Mouse (Mus musculus): ENCODE measurements around the gene Gm21976. TPM values are rescaled to one million over a fixed set of nuclear protein-coding genes. Genes with fewer than 3 reads are reported as not detected.

Gene Gm21976
- total and polyA plus RNA-seq, 3 experiments: not detected

- no peak for DNase-seq
- no peak overlapping the region for H3K27ac ChIP-seq
- 55% methylated on average over 5 of the region's 5 CpGs for WGBS
- H3K27me3 ChIP-seq (ENCODE audit: control insufficient read depth, insufficient read depth, low read length): no peaks in the 10 kb centered on the region
- H3K36me3 ChIP-seq (ENCODE audit: control insufficient read depth, insufficient read depth, low read length): peaks cover 2% of the 10 kb centered on the region; the same call in 1 of the 2 replicates
- H3K9ac ChIP-seq (ENCODE audit: low read depth, low read length): no peak overlapping the region
- TF ChIP-seq POLR2A (IDR thresholded peaks at IDR 0.05; ENCODE audit: insufficient read depth, low read depth, low read length) (no peak), EP300 (IDR thresholded peaks at IDR 0.05; ENCODE audit: insufficient read depth, low read depth, low read length) (no peak), CTCF (IDR thresholded peaks at IDR 0.05) (no peak)
- no peaks in the 10 kb centered on the region for H3K79me2 ChIP-seq (replicated peaks; ENCODE audit: control insufficient read depth, insufficient read depth, low read length)
- no peaks in the 10 kb centered on the region for H3K4me1 ChIP-seq (ENCODE audit: control insufficient read depth, insufficient read depth, low read length)
- intact Hi-C loops (cut with DNase I): no loop called here
- H3K4me3 ChIP-seq: no peak overlapping the region
Measured at GRCm38 (mm10) chr13:98244571-98245350, 34.9 kb upstream of the Gm21976 start.

DNA sequence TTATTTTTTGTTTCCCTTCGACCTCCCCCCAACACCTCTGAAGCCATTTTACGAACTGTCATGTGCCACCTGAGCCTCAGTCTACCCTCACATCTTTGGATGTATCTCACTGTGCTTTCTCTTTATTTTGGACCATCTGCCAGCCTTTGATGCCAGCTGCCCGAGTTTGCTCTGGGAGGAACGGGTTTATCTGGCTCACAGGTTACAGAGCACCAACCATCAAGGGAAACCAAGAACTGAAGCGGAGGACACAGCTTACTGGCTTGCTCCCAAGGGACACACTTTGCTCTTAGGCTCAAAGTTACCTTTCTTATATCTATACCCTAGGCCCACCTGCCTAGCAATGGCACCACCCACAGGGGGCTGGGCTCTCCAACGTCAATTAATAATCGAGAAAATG is 34.3 kb upstream of the Gm21976 start:
- Histone ChIP-seq H3K36me3 (ENCODE audit: control insufficient read depth, insufficient read depth, low read length) (peaks cover 2% of the 10 kb centered on the region; the same call in 1 of the 2 replicates), H3K4me1 (ENCODE audit: control insufficient read depth, insufficient read depth, low read length) (no peaks in the 10 kb centered on the region), H3K27ac (no peak overlapping the region), H3K27me3 (ENCODE audit: control insufficient read depth, insufficient read depth, low read length) (no peaks in the 10 kb centered on the region), H3K4me3 (no peak overlapping the region), H3K9ac (ENCODE audit: low read depth, low read length) (no peak overlapping the region), H3K79me2 (replicated peaks; ENCODE audit: control insufficient read depth, insufficient read depth, low read length) (no peaks in the 10 kb centered on the region)
- intact Hi-C loops (cut with DNase I): no loop called here
- no peak for TF ChIP-seq CTCF (IDR thresholded peaks at IDR 0.05)
- TF ChIP-seq EP300 (IDR thresholded peaks at IDR 0.05; ENCODE audit: insufficient read depth, low read depth, low read length): no peak
- no peak for TF ChIP-seq POLR2A (IDR thresholded peaks at IDR 0.05; ENCODE audit: insufficient read depth, low read depth, low read length)
- no peak for DNase-seq
- WGBS: 76% methylated on average over 7 of the region's 7 CpGs

GRCm38 (mm10) chr13:98249594-98249993 is 30.1 kb upstream of the Gm21976 start:
- H3K4me1 ChIP-seq (ENCODE audit: control insufficient read depth, insufficient read depth, low read length): no peaks in the 10 kb centered on the region
- no peak for DNase-seq
- H3K79me2 ChIP-seq (replicated peaks; ENCODE audit: control insufficient read depth, insufficient read depth, low read length): no peaks in the 10 kb centered on the region
- TF ChIP-seq CTCF (IDR thresholded peaks at IDR 0.05) (no peak), POLR2A (IDR thresholded peaks at IDR 0.05; ENCODE audit: insufficient read depth, low read depth, low read length) (no peak), EP300 (IDR thresholded peaks at IDR 0.05; ENCODE audit: insufficient read depth, low read depth, low read length) (no peak)
- H3K4me3 ChIP-seq: no peak overlapping the region
- H3K27me3 ChIP-seq (ENCODE audit: control insufficient read depth, insufficient read depth, low read length): no peaks in the 10 kb centered on the region
- intact Hi-C loops (cut with DNase I): no loop called here
- peaks cover 2% of the 10 kb centered on the region; the same call in 1 of the 2 replicates for H3K36me3 ChIP-seq (ENCODE audit: control insufficient read depth, insufficient read depth, low read length)
- H3K27ac ChIP-seq: no peak overlapping the region
- 88% methylated on average over 10 of the region's 10 CpGs for WGBS
- H3K9ac ChIP-seq (ENCODE audit: low read depth, low read length): no peak overlapping the region

GRCm38 (mm10) chr13:98254921-98255320 is 24.8 kb upstream of the Gm21976 start:
- H3K27ac ChIP-seq: no peak overlapping the region
- H3K4me3 ChIP-seq: no peak overlapping the region
- no peaks in the 10 kb centered on the region for H3K4me1 ChIP-seq (ENCODE audit: control insufficient read depth, insufficient read depth, low read length)
- H3K79me2 ChIP-seq (replicated peaks; ENCODE audit: control insufficient read depth, insufficient read depth, low read length): no peaks in the 10 kb centered on the region
- DNase-seq: no peak
- WGBS: 70% methylated on average over 9 of the region's 9 CpGs
- H3K27me3 ChIP-seq (ENCODE audit: control insufficient read depth, insufficient read depth, low read length): no peaks in the 10 kb centered on the region
- H3K9ac ChIP-seq (ENCODE audit: low read depth, low read length): no peak overlapping the region
- intact Hi-C loops (cut with DNase I): no loop called here
- no peaks in the 10 kb centered on the region for H3K36me3 ChIP-seq (ENCODE audit: control insufficient read depth, insufficient read depth, low read length)
- peak; percentile 7; the same call in 1 of the 2 replicates for TF ChIP-seq CTCF (IDR thresholded peaks at IDR 0.05)
- no peak for TF ChIP-seq EP300 (IDR thresholded peaks at IDR 0.05; ENCODE audit: insufficient read depth, low read depth, low read length)

GRCm38 (mm10) chr13:98262636-98263457 is 16.8 kb upstream of the Gm21976 start, which contains the start of the genes Utp15 and Ankra2:
TSS of gene Utp15 (minus strand) at chr13:98263041.
TSS of gene Ankra2 (plus strand) at chr13:98263074.
- Histone ChIP-seq H3K4me1 (ENCODE audit: control insufficient read depth, insufficient read depth, low read length) (no peaks in the 10 kb centered on the region; the same call in none of the 2 replicates), H3K36me3 (ENCODE audit: control insufficient read depth, insufficient read depth, low read length) (peaks cover 5% of the 10 kb centered on the region; the same call in 1 of the 2 replicates), H3K27me3 (ENCODE audit: control insufficient read depth, insufficient read depth, low read length) (no peaks in the 10 kb centered on the region), H3K27ac (peak within 1 kb of the TSS; percentile 94), H3K9ac (ENCODE audit: low read depth, low read length) (peak within 1 kb of the TSS; percentile 85), H3K4me3 (peak within 1 kb of the TSS; percentile 78), H3K79me2 (replicated peaks; ENCODE audit: control insufficient read depth, insufficient read depth, low read length) (no peaks in the 10 kb centered on the region)
- DNase-seq: peak; percentile 97 to 99
- whole genome bisulfite sequencing: under 1% methylated on average over 71 of the region's 71 CpGs
- no peak for TF ChIP-seq CTCF (IDR thresholded peaks at IDR 0.05)
- peak; percentile 72 for TF ChIP-seq EP300 (IDR thresholded peaks at IDR 0.05; ENCODE audit: insufficient read depth, low read depth, low read length)
- peak; percentile 67 for TF ChIP-seq POLR2A (IDR thresholded peaks at IDR 0.05; ENCODE audit: insufficient read depth, low read depth, low read length)
- intact Hi-C loops (cut with DNase I): loop anchor here (2.0 to 10.0 kb wide), 4 partner anchors 36 to 1126 kb away; partner anchors contain the start of genes Btf3, Gfm2, Hexb and Nsa2

All from heart, adult 2 months (tissue).